Mouse (Mus musculus) cortical plate, adult 2 months (tissue): ENCODE measurements at regions not wholly inside any gene's neighbourhood (a gene's known extent, or its start where the extent isn't known, plus 50 kb on each side); places are given as distances from the start of the nearest gene placed in this dataset.

ENCODE experiments used
- H3K27ac ChIP-seq: fragments of 200-500 bp; 2 replicates; pipeline ENCODE4 v1.5.1; 2012; ENCODE audit warnings: low read length, control low read depth, inconsistent platforms; ENCODE audit not compliant: insufficient read depth
- H3K4me1 ChIP-seq: fragments of 200-500 bp; 2 replicates; pipeline ENCODE4 v1.6.1; 2011; ENCODE audit warnings: low read length; ENCODE audit not compliant: control insufficient read depth, insufficient read depth
- H3K4me3 ChIP-seq: fragments of 200-500 bp; 2 replicates; pipeline ENCODE4 v1.5.1; 2011; ENCODE audit warnings: mild to moderate bottlenecking, low read length, control low read depth; ENCODE audit not compliant: insufficient read depth
- CTCF ChIP-seq: fragments of 200-500 bp; IDR thresholded peaks from 2 replicates; pipeline ENCODE4 v1.5.1; 2011; ENCODE audit warnings: mild to moderate bottlenecking, control low read depth, low read length; ENCODE audit not compliant: insufficient read depth; ENCODE audit errors: extremely low read depth
- POLR2A ChIP-seq: fragments of 200-500 bp; IDR thresholded peaks from 2 replicates; pipeline ENCODE4 v1.6.1; 2011; ENCODE audit warnings: mild to moderate bottlenecking, low read length, control low read depth; ENCODE audit not compliant: insufficient read depth; ENCODE audit errors: extremely low read depth

DNA sequence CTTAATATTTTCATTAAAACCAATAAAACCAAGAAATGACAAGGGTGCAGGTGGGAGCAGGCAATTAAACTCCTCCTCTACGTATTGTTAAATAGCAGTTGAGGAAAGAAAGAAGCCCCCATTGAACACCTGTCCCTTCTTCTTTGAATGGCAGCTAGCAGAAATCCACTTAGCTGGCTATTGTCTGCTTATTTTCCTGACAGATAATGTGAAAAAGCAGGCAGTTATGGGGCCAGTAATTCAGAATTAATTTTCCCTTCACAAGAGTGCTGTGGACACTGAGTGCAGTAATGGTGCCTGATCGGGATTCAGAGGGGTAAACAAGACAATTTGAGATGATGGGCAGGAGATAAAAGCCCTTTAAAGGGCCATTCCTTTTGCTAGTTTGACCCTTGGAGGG lies 602.5 kb upstream of the Tle4 start:
- no peak overlapping the region for H3K4me3 ChIP-seq
- TF ChIP-seq POLR2A (no peak), CTCF (no peak)
- no peaks in the 10 kb centered on the region for H3K4me1 ChIP-seq
- H3K27ac ChIP-seq, result no peak overlapping the region

DNA sequence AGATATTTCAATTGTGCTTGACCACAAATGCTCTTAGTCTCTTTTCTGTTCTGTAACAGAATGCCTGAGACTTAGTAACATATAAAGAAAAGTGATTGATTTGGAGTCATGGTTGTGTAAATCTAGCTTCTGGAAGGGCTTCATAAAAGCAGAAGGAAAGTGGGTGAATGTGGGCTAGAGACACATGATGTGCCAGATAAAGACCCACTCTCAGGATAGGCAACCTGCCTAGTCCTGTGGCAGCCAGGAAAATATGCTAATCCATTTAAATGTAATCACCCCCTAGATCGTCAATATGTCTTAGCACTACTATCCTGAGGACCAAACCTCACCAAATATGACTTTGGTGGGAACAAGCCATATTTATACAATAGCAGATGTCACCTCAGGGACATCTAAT lies 601.8 kb upstream of the Tle4 start:
- H3K27ac ChIP-seq, result no peak overlapping the region
- H3K4me1 ChIP-seq, result no peaks in the 10 kb centered on the region
- no peak for TF ChIP-seq POLR2A
- TF ChIP-seq CTCF, result no peak
- no peak overlapping the region for H3K4me3 ChIP-seq

DNA sequence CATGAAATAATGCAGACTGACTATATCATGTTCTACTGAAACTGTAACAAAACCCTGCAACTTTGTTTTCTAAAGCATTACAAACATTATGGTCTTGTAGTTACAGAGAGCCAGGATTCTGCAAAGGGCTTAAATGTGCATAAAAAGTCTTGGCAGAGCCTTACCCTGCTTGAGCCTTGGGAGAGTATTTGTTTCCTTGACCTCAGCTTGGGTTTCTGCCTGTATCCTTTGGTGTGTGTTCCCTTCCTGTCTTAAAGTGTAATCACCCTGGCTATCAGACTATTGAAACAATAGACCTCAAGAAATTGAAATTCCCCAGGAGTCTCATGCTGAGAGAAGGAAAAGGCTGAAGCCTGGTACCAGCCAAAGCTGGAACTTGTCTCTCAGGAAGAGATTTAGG lies 577.4 kb upstream of the Tle4 start:
- TF ChIP-seq CTCF, result no peak
- H3K27ac ChIP-seq, result no peak overlapping the region

DNA sequence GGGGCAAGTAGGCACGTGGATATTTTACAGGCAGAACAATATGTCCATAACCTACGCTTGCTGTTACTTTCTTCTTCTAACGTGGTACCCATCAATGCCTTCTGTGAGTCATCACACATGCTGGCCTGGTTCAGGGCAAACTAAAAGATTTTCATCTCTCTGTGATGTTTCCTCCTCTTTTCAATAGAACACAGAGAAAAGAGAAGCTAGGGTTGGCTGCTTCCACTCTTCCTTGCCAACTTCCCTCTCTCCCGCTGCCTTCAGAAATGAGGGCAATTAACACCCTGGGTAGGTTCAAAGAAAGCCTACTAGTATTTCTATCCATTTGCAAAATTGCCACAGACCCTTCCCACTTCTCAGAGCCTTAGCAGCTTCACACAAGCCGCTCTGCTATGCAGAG lies 575.5 kb upstream of the Tle4 start:
- TF ChIP-seq CTCF (no peak), POLR2A (no peak)
- Histone ChIP-seq H3K4me1 (no peaks in the 10 kb centered on the region), H3K4me3 (no peak overlapping the region), H3K27ac (no peak overlapping the region)

More for the DNA sequence above, 577.4 kb upstream of the Tle4 start:
- Histone ChIP-seq H3K4me1 (no peaks in the 10 kb centered on the region), H3K4me3 (no peak overlapping the region)

DNA sequence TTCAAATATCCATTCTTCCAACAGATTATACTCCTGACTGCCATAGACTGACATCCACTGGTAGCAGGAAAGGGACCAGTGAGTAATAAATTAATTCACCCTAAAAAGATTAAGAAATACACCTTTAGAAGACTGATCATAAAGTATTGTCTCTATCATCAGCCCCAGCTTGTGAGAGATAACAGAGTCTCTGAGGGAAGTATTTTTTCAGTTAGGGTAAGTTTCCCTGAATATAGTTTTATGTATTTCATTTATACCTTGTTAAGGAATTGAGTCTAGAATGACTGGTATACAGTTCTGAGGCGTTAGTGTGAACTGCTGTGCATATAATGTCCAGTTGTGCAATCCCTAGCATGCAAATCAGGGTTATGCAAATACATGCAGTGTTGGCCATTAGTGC lies 569.3 kb upstream of the Tle4 start:
- TF ChIP-seq CTCF, result no peak
- TF ChIP-seq POLR2A, result no peak
- Histone ChIP-seq H3K27ac (no peak overlapping the region), H3K4me3 (no peak overlapping the region), H3K4me1 (no peaks in the 10 kb centered on the region)

DNA sequence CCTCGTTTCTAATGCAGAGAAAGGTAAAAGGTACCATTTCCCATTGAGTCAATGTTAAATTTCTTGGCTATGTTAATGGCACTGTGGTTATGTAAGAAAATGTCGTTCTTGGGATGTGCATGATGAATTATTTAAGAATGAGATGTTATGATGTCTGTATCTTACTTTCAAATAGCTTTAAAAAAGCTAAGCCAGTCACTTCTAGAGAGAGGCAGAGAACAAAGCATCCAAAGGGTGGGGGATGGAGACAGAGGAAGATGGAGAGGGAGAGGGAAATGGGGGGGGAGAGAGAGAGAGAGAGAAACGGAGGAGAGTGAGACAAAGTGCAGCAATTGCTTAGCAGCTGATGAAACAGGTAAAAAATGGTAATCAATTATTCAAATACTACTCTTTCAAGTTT lies 562.8 kb upstream of the Tle4 start:
- Histone ChIP-seq H3K27ac (no peak overlapping the region), H3K4me1 (peaks cover 3% of the 10 kb centered on the region; the same call in 1 of the 2 replicates), H3K4me3 (no peak overlapping the region)
- TF ChIP-seq POLR2A (no peak), CTCF (no peak)

DNA sequence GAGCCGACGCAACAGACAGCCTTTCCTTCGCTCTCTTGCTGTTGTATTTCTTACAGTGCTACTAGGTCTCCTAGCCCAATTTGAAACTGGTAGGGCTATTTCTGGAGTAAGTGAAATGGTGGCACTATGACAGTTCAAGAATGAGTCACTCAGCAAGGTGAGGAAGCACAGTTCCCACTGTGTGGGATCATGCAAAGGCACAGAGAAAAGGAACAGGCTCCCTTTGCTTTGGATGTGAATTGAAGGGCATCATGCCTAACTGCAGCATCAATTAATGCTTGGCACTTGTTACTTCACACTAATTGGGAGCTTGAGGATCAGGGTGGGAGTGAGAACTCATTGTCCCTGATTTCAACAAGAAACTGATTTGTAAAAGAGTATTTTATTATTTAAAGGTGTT lies 560.8 kb upstream of the Tle4 start:
- peaks cover 3% of the 10 kb centered on the region; the same call in 1 of the 2 replicates for H3K4me1 ChIP-seq
- no peak for TF ChIP-seq POLR2A
- no peak for TF ChIP-seq CTCF
- no peak overlapping the region for H3K4me3 ChIP-seq
- H3K27ac ChIP-seq, result no peak overlapping the region

DNA sequence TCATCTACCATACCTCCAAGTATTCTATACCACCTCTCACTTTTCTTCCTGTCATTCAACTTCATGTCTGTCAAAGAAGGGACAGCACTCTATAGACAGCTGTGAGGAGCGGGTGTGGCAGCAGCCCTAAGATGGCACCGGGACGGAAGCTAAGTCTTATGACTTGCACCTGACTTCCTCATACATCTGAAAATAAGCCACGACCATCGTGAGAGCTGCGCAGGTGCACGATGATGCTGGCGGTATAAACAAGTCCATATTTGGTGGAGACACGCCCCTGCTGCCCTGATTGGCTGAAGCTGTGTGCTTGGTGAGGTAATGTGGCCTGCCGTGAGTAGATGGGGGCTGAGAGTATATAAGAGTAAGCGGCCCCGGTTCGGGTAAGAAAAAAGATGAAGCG lies 560.3 kb upstream of the Tle4 start:
- TF ChIP-seq CTCF (no peak), POLR2A (no peak)
- no peak overlapping the region for H3K4me3 ChIP-seq
- peaks cover 3% of the 10 kb centered on the region; the same call in 1 of the 2 replicates for H3K4me1 ChIP-seq
- H3K27ac ChIP-seq, result no peak overlapping the region

DNA sequence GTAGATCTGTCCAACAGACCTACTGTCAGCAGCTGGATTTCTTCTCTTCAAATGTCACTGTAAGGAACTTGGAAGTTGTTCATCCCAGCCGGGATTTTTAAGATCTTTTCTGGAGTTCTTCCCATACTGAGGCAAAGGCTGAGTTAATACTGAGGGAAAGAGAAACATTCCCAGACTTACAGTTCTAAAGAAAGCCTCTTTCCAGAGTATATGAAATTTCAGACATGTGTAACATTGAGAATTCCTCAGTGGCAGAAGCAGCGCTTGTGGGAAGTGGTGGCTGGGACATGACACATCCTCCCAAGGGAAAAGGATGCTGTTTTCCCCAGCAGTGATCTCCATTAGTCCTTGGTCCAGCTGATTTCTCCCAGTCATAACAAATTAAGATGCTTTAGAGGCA lies 556.8 kb upstream of the Tle4 start:
- Histone ChIP-seq H3K27ac (no peak overlapping the region), H3K4me1 (peaks cover 3% of the 10 kb centered on the region; the same call in 1 of the 2 replicates), H3K4me3 (no peak overlapping the region)
- TF ChIP-seq CTCF (no peak), POLR2A (no peak)

DNA sequence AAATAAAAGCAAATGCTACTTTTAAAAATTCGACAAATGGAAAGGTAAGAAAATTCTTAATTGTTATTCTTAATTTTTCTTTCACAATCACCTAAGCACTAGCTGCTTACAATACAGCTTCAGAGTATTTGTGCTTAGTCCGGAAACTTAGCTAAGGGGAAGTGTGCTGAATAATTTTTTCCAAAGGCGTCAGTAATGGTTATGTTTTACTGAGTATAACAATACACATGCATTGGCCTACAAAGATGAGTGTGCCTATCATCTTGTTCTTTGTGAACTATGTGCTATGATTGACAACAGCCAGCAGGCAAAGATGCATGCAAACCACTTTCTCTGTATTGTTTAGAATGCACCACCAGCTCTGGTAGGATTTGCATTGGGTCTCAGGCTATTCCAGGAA lies 548.5 kb upstream of the Tle4 start:
- TF ChIP-seq POLR2A, result no peak
- no peak for TF ChIP-seq CTCF
- H3K4me1 ChIP-seq, result no peaks in the 10 kb centered on the region
- no peak overlapping the region for H3K4me3 ChIP-seq
- no peak overlapping the region for H3K27ac ChIP-seq

DNA sequence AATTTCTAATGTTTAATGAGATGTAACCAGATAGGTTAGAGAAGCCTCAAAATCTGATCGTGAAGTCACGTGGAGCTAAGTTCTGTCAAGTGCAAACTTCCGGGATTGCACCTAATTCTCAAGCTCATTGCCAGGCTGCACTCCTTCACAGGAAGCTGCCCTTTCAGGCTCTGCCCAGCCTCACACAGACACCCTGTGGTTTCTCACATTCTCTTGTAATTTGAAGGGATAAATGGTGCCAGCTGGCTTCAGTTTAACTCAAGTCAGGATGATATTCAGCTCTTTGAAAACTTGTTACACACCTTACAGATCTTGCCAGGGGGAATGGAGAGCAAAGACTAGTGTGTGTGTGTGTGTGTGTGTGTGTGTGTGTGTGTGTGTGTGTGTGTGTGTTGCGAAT lies 529.3 kb upstream of the Tle4 start:
- Histone ChIP-seq H3K4me3 (no peak overlapping the region), H3K4me1 (no peaks in the 10 kb centered on the region; the same call in 1 of the 2 replicates), H3K27ac (no peak overlapping the region)
- TF ChIP-seq POLR2A (no peak), CTCF (no peak)
